Mouse (Mus musculus) ES-CJ7 (cell line): ENCODE data around the gene Egfl7.
A peak's percentile ranks its signal among the peaks of the same experiment; 100 is the strongest.

ENCODE experiments used
- DNase-seq: peaks from one replicate; pipeline ENCODE4 v3.0.0; 2011; ENCODE audit warnings: low read depth, low spot score

The Egfl7 gene

GRCm38 (mm10) chr2:26611054-26611453 is 31.2 kb downstream of the Egfl7 start:
- peak; percentile 96 for DNase-seq

- DNase-seq: no peak
These were observed 32.1 kb downstream of the Egfl7 start for GRCm38 (mm10) chr2:26611896-26612295.

GRCm38 (mm10) chr2:26614903-26615302 is 35.1 kb downstream of the Egfl7 start:
- no peak for DNase-seq

- no peak for DNase-seq
These were observed 35.8 kb downstream of the Egfl7 start for GRCm38 (mm10) chr2:26615459-26616124.

GRCm38 (mm10) chr2:26617331-26617730 is 37.5 kb downstream of the Egfl7 start:
- no peak for DNase-seq

GRCm38 (mm10) chr2:26617928-26618327 is 38.1 kb downstream of the Egfl7 start:
- peak; percentile 47 for DNase-seq

GRCm38 (mm10) chr2:26621246-26621645 is 41.4 kb downstream of the Egfl7 start:
- no peak for DNase-seq

GRCm38 (mm10) chr2:26622984-26623383 is 43.2 kb downstream of the Egfl7 start:
- DNase-seq: no peak

- DNase-seq: no peak
These were observed 45.6 kb downstream of the Egfl7 start for GRCm38 (mm10) chr2:26625419-26625818.

- DNase-seq: no peak
These were observed 46.3 kb downstream of the Egfl7 start for GRCm38 (mm10) chr2:26626081-26626480.

- peak; percentile 75 for DNase-seq
These were observed 48.3 kb downstream of the Egfl7 start, which contains the start of gene Fam69b for GRCm38 (mm10) chr2:26627921-26628739. Gene Fam69b, plus strand, starts transcription at chr2:26628457.

GRCm38 (mm10) chr2:26628792-26629437 is 49.1 kb downstream of the Egfl7 start:
- DNase-seq: peak; percentile 54

- DNase-seq: no peak
These were observed 53.0 kb downstream of the Egfl7 start for GRCm38 (mm10) chr2:26632541-26633395.

- no peak for DNase-seq
These were observed 54.2 kb downstream of the Egfl7 start for GRCm38 (mm10) chr2:26633953-26634530.

GRCm38 (mm10) chr2:26634629-26635488 is 55.0 kb downstream of the Egfl7 start:
- peak; percentile 46 for DNase-seq

GRCm38 (mm10) chr2:26635489-26636324 is 55.9 kb downstream of the Egfl7 start:
- peak; percentile 53 for DNase-seq

- no peak for DNase-seq
These were observed 56.5 kb downstream of the Egfl7 start for GRCm38 (mm10) chr2:26636325-26636635.

GRCm38 (mm10) chr2:26637316-26637932 is 57.6 kb downstream of the Egfl7 start:
- DNase-seq: no peak

- no peak for DNase-seq
These were observed 58.2 kb downstream of the Egfl7 start for GRCm38 (mm10) chr2:26638039-26638438.
